Mouse (Mus musculus): ENCODE results near the gene Pik3c2b. TPM values are rescaled to one million over a fixed set of nuclear protein-coding genes. Genes with fewer than 3 reads are reported as not detected.

Pik3c2b gene
- polyA plus RNA-seq, 1 experiment = 15.5 TPM

DNA sequence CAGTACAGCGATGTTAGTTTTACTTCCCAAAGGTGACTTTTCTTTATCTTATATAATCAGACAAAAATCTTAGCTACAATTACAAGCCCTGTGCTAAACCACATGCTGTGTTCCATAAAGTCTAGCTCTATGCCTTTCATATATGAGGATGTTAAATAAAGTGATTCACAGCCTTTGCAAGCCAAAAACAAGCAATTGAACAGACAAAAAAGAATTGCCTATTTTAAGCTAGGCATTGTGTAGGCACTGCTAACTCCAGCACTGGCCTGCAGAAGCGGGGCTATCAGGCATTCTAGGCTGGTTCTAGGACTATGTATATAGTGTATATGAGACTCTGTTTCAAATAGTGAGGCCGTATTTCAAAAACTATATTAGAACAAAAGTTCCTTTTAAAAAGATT lies 106.7 kb downstream of the Pik3c2b start:
- Histone ChIP-seq H3K27ac (ENCODE audit: insufficient read depth, low read length) (no peak overlapping the region), H3K4me3 (replicated peaks; ENCODE audit: insufficient read depth, low read depth, low read length) (no peak overlapping the region), H3K27me3 (ENCODE audit: control insufficient read depth, insufficient read depth, low read length) (no peaks in the 10 kb centered on the region), H3K4me1 (ENCODE audit: control insufficient read depth, insufficient read depth, low read length) (no peaks in the 10 kb centered on the region)
- no peak for DNase-seq
- TF ChIP-seq POLR2A (IDR thresholded peaks at IDR 0.05; ENCODE audit: borderline replicate concordance, insufficient read depth, low read length) (no peak), CTCF (IDR thresholded peaks at IDR 0.05; ENCODE audit: borderline replicate concordance, insufficient read depth, low read depth, low read length) (no peak)
- 97% methylated on average over 3 of the region's 3 CpGs for WGBS

DNA sequence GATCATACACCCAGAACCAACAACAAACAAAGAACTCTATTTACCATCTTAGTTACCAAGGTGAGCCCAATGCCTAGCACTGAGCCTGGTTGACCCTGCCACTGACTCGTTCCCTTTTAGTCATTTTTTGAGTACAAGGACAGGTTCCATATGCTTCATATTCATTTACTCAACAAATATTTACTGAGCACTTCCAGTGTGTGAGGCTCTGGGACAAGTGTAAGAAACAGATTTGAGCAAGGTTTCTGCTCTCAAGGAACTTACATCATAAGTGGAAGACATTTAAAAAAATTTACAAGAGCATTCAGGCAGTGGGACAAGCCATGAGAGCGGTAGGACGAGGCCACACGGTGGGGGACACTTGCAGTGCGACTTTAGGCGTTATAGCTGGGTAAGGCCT lies 109.8 kb downstream of the Pik3c2b start:
- H3K27me3 ChIP-seq (ENCODE audit: control insufficient read depth, insufficient read depth, low read length) = no peaks in the 10 kb centered on the region
- no peaks in the 10 kb centered on the region; the same call in 1 of the 2 replicates for H3K4me1 ChIP-seq (ENCODE audit: control insufficient read depth, insufficient read depth, low read length)
- TF ChIP-seq POLR2A (IDR thresholded peaks at IDR 0.05; ENCODE audit: borderline replicate concordance, insufficient read depth, low read length) (no peak), CTCF (IDR thresholded peaks at IDR 0.05; ENCODE audit: borderline replicate concordance, insufficient read depth, low read depth, low read length) (no peak)
- DNase-seq = no peak
- no peak overlapping the region for H3K27ac ChIP-seq (ENCODE audit: insufficient read depth, low read length)
- H3K4me3 ChIP-seq (replicated peaks; ENCODE audit: insufficient read depth, low read depth, low read length) = no peak overlapping the region
- 86% methylated on average over 6 of the region's 6 CpGs for WGBS

Other genes with a start within 250 kb of the Pik3c2b start
- 73.4 and 80.5 TPM in 2 replicates for gene Lrrn2, start 165.4 kb upstream of the Pik3c2b start, polyA plus RNA-seq (2012; rRNA removed)
- gene Mdm4, start 15.1 kb upstream of the Pik3c2b start, polyA plus RNA-seq (2012; rRNA removed) = 76.2 and 77.8 TPM in 2 replicates
- 31.7 and 32.1 TPM in 2 replicates for gene Ppp1r15b, start 85.5 kb downstream of the Pik3c2b start, polyA plus RNA-seq (2012; rRNA removed)
- gene Plekha6, start 118.5 kb downstream of the Pik3c2b start, polyA plus RNA-seq (2012; rRNA removed) = 73.7 and 77.2 TPM in 2 replicates